9 mouse cellular contexts compared by ENCODE assay signal in the genomic region with DNA sequence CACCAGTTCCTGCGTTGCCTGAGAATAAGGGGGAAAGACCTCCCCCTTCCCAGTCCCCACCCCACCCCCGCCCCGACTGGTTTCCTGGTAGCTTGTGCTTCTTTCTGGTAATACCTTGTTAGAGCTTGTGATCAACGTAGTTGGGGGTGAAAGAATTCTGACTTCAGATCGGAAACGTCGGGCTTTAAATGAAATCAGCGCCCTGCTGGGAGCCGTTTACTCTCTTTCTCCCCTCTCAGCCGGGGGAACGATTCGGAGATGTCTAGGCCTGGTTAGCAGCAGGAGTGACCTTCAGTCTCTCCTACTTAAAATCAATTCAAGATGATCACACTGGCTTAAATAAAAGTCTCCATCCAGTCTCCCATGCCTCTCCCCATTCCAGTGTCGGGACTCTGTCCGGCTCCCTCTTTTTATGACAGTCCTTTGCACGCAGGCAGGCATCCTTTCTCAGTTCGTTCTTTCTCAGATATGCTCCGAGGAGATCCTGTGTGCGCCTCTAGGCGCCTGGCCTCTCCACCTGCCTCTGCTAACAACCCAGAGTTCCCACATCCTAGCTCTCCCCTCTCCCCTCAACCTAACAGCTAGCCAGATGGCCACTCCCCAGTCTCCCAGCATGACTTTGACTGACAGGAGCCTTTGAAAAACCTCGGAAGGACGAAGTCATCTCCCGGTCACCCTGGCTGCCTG.
DNase-seq lines count a peak whose midpoint lies in the region; ATAC-seq and TF ChIP-seq lines count a peak whose summit lies in the region.
"Had no signal": no experiment of that assay in that cellular context is flagged by ENCODE, and none has a peak within 500 bp of the region (broad histone marks: within the 10 kb centered on the region; RNA-seq: fewer than 3 reads in every experiment).

No protein-coding gene starts in this region.

- ATAC-seq in liver, embryonic 11.5 days (replicated peaks; ENCODE audit: low FRiP score) = no peak
- no peak for ATAC-seq in embryonic facial prominence, embryonic 13.5 days (ENCODE audit: insufficient number of reproducible peaks, insufficient read depth, low FRiP score, low TSS enrichment, low read depth)
- ATAC-seq in hindbrain, postnatal 0 days = peak; percentile 66; the same call in 1 of the 2 replicates
- ATAC-seq in neural tube, embryonic 15.5 days (ENCODE audit: low FRiP score) = 0 out of 2 replicates have a peak, but pooled peaks have one; percentile 11

- TF ChIP-seq CTCF in hindbrain, postnatal 0 days (IDR thresholded peaks at IDR 0.05; ENCODE audit: low read depth) = no peak

- H3K4me2 ChIP-seq in liver, embryonic 11.5 days = peak overlapping the region; percentile 4
- H3K4me2 ChIP-seq in embryonic facial prominence, embryonic 13.5 days = peak overlapping the region; percentile 50
- H3K4me2 ChIP-seq in hindbrain, postnatal 0 days (ENCODE audit: low read depth, low read length) = peak overlapping the region; percentile 39
- peak overlapping the region; percentile 40 for H3K4me2 ChIP-seq in neural tube, embryonic 15.5 days

- no peaks in the 10 kb centered on the region for H3K9me3 ChIP-seq in liver, embryonic 11.5 days (ENCODE audit: control insufficient read depth, low read length)
- H3K9me3 ChIP-seq in embryonic facial prominence, embryonic 13.5 days = no peaks in the 10 kb centered on the region
- H3K9me3 ChIP-seq in hindbrain, postnatal 0 days (ENCODE audit: low read length) = no peaks in the 10 kb centered on the region
- H3K9me3 ChIP-seq in neural tube, embryonic 15.5 days (replicated peaks) = no peaks in the 10 kb centered on the region

- H3K4me1 ChIP-seq in liver, embryonic 11.5 days (replicated peaks; ENCODE audit: control insufficient read depth, insufficient read depth, low read length) = no peaks in the 10 kb centered on the region
- H3K4me1 ChIP-seq in embryonic facial prominence, embryonic 13.5 days = peaks cover 20% of the 10 kb centered on the region
- H3K4me1 ChIP-seq in hindbrain, postnatal 0 days (ENCODE audit: insufficient read depth, low read length) = 0 out of 2 replicates have a peak, but pooled peaks cover 9% of the 10 kb centered on the region
- H3K4me1 ChIP-seq in neural tube, embryonic 15.5 days = peaks cover 15% of the 10 kb centered on the region

- WGBS in liver, embryonic 11.5 days = 5% methylated on average over 22 of the region's 22 CpGs
- WGBS in embryonic facial prominence, embryonic 13.5 days = 4% methylated on average over 22 of the region's 22 CpGs
- 3% methylated on average over 22 of the region's 22 CpGs for WGBS in hindbrain, postnatal 0 days
- 4% methylated on average over 22 of the region's 22 CpGs for WGBS in neural tube, embryonic 15.5 days

- no peaks in the 10 kb centered on the region for H3K36me3 ChIP-seq in liver, embryonic 11.5 days (ENCODE audit: control insufficient read depth, insufficient read depth, low read length)
- no peaks in the 10 kb centered on the region for H3K36me3 ChIP-seq in embryonic facial prominence, embryonic 13.5 days
- no peaks in the 10 kb centered on the region for H3K36me3 ChIP-seq in hindbrain, postnatal 0 days (ENCODE audit: insufficient read depth, low read length)
- no peaks in the 10 kb centered on the region for H3K36me3 ChIP-seq in neural tube, embryonic 15.5 days

- peaks cover 4% of the 10 kb centered on the region for H3K27me3 ChIP-seq in liver, embryonic 11.5 days (replicated peaks; ENCODE audit: control insufficient read depth, insufficient read depth, low read length)
- H3K27me3 ChIP-seq in embryonic facial prominence, embryonic 13.5 days = no peaks in the 10 kb centered on the region
- no peaks in the 10 kb centered on the region for H3K27me3 ChIP-seq in hindbrain, postnatal 0 days (ENCODE audit: insufficient read depth, low read length)
- H3K27me3 ChIP-seq in neural tube, embryonic 15.5 days (replicated peaks) = no peaks in the 10 kb centered on the region

- H3K27ac ChIP-seq in liver, embryonic 11.5 days (ENCODE audit: low read depth, low read length) = no peak overlapping the region
- H3K27ac ChIP-seq in embryonic facial prominence, embryonic 13.5 days = no peak overlapping the region
- peak overlapping the region; percentile 37 for H3K27ac ChIP-seq in hindbrain, postnatal 0 days
- H3K27ac ChIP-seq in neural tube, embryonic 15.5 days (replicated peaks) = no peak overlapping the region

- DNase-seq in liver, embryonic 11.5 days (ENCODE audit: low spot score) = no peak
- DNase-seq in liver = no peak
- DNase-seq in hindbrain, postnatal 0 days (ENCODE audit: low spot score) = peak; percentile 48
- no peak for DNase-seq in thymus, postnatal 4 days
- no peak for DNase-seq in right cerebral cortex, adult 18-20 months
- no peak for DNase-seq in layer of hippocampus, postnatal 10 days (ENCODE audit: low spot score in 2 of 2)

- no peak overlapping the region for H3K9ac ChIP-seq in liver, embryonic 11.5 days (ENCODE audit: low read depth, low read length)
- H3K9ac ChIP-seq in embryonic facial prominence, embryonic 13.5 days = peak overlapping the region; percentile 58; the same call in 1 of the 2 replicates
- H3K9ac ChIP-seq in hindbrain, postnatal 0 days (replicated peaks; ENCODE audit: low read length) = peak overlapping the region; percentile 25; the same call in 1 of the 2 replicates
- H3K9ac ChIP-seq in neural tube, embryonic 15.5 days (replicated peaks) = peak overlapping the region; percentile 21; the same call in 1 of the 2 replicates

- H3K4me3 ChIP-seq in liver, embryonic 11.5 days (ENCODE audit: low read depth, low read length) = no peak overlapping the region
- peak overlapping the region; percentile 20 for H3K4me3 ChIP-seq in embryonic facial prominence, embryonic 13.5 days
- no peak overlapping the region for H3K4me3 ChIP-seq in hindbrain, postnatal 0 days (ENCODE audit: low read length)
- no peak overlapping the region for H3K4me3 ChIP-seq in neural tube, embryonic 15.5 days (replicated peaks)
- H3K4me3 ChIP-seq: myocyte had no signal

Comparison
In these comparisons a context has a peak if more than half of its experiments do, and no peak if none do; other contexts are left out.
1. ATAC-seq: peak in hindbrain, postnatal 0 days (single experiment) and neural tube, embryonic 15.5 days (single experiment); none in liver, embryonic 11.5 days (single experiment) and embryonic facial prominence, embryonic 13.5 days (single experiment).
2. Peak in every context shown above with its lines, with median percentiles within 50 percentile points of each other: H3K4me2 ChIP-seq.